Mouse (Mus musculus): ENCODE measurements around the gene Lrrc75b. TPM values are rescaled to one million over a fixed set of nuclear protein-coding genes. Genes with fewer than 3 reads are reported as not detected.

Gene Lrrc75b
- total and polyA plus RNA-seq, 2 experiments from 2014 or later = 0.83 to 2.9 TPM

- 0 out of 2 replicates have a peak, but pooled peaks cover 3% of the 10 kb centered on the region for H3K4me1 ChIP-seq (ENCODE audit: control insufficient read depth, insufficient read depth)
- no peak overlapping the region for H3K4me2 ChIP-seq (ENCODE audit: low read depth, low read length)
- H3K4me3 ChIP-seq (ENCODE audit: low read depth, low read length) = no peak overlapping the region
- H3K27ac ChIP-seq (ENCODE audit: low read depth) = no peak overlapping the region; the same call in 1 of the 2 replicates
- peaks cover 7% of the 10 kb centered on the region; the same call in 1 of the 2 replicates for H3K9me3 ChIP-seq (replicated peaks; ENCODE audit: control insufficient read depth, low read length)
- ATAC-seq (ENCODE audit: insufficient read depth, low read depth) (no peak), DNase-seq (ENCODE audit: low spot score) (peak; percentile 46)
- H3K27me3 ChIP-seq (ENCODE audit: control insufficient read depth, insufficient read depth, low read length) = no peaks in the 10 kb centered on the region
- TF ChIP-seq EP300 (IDR thresholded peaks at IDR 0.05; ENCODE audit: low read depth) (no peak), CTCF (IDR thresholded peaks at IDR 0.05; ENCODE audit: low read depth) (no peak)
- 49% methylated on average over 8 of the region's 8 CpGs for WGBS
- no peak overlapping the region for H3K9ac ChIP-seq (replicated peaks; ENCODE audit: low read depth, low read length)
- H3K36me3 ChIP-seq (replicated peaks; ENCODE audit: control insufficient read depth, insufficient read depth, low read length) = no peaks in the 10 kb centered on the region
Observed at GRCm38 (mm10) chr10:75595981-75596380, 35.9 kb upstream of the Lrrc75b start.

DNA sequence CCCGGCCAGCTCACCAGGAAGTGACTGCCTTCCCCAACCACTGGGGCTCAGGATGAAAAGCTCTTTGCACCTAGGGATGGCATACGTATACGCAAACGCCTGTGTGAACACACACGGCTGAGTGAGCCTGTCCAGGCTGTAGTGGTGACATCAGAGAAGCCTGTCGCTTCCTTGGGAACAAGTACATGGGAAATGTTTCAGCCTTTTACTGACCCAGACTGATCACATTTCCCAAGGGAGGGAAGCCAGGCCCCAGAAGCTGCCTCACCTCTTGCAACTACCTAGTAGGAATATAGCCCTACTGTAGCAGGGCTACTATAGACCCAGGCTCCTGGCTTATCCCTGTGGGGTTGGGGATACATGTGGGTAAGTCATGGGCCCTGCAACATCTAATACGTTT, 32.5 kb upstream of the Lrrc75b start:
- DNase-seq (ENCODE audit: low spot score) = no peak
- ATAC-seq (ENCODE audit: insufficient read depth, low read depth) = no peak

DNA sequence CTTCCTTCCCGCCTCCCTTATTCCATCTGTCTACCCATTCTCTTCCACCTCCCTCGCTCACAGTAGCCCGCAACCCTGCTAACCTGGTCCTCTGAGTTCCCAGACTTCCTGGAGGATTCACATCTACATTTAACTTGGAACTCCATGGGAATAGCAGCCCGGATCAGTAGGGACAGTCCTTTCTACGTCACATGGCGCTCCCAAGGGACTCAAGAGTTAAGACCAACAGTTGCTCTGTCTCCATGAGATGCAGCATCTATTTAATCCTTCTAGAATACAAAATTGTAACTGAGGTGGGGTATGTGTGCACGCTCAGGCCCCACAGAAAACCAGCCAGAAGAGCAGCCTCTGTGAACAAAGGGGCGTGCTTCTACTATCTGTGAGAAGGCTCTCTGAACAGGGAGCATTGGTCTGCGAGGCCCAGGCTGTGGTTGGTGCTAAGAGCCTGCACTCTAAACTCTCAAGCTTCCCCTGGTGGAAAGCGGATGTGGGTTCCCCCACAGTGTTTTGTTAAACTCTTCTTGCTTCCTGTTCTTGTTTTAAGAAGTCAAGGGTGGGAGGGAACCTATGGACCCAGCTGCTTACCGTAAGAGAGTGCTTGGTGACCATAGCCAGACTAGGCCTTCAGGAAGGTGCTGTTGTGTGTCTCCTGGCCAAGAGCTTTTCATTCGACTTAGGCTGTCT, 31.2 kb upstream of the Lrrc75b start:
- no peaks in the 10 kb centered on the region for H3K36me3 ChIP-seq (replicated peaks; ENCODE audit: control insufficient read depth, insufficient read depth, low read length)
- peak; percentile 44 for ATAC-seq (ENCODE audit: insufficient read depth, low read depth)

More for the DNA sequence above, 32.5 kb upstream of the Lrrc75b start:
- Histone ChIP-seq H3K4me1 (ENCODE audit: control insufficient read depth, insufficient read depth) (peaks cover 19% of the 10 kb centered on the region), H3K27ac (ENCODE audit: low read depth) (no peak overlapping the region; the same call in 1 of the 2 replicates), H3K9me3 (replicated peaks; ENCODE audit: control insufficient read depth, low read length) (peaks cover 5% of the 10 kb centered on the region; the same call in 1 of the 2 replicates), H3K4me2 (ENCODE audit: low read depth, low read length) (no peak overlapping the region), H3K36me3 (replicated peaks; ENCODE audit: control insufficient read depth, insufficient read depth, low read length) (no peaks in the 10 kb centered on the region), H3K4me3 (ENCODE audit: low read depth, low read length) (no peak overlapping the region), H3K9ac (replicated peaks; ENCODE audit: low read depth, low read length) (no peak overlapping the region), H3K27me3 (ENCODE audit: control insufficient read depth, insufficient read depth, low read length) (no peaks in the 10 kb centered on the region)
- TF ChIP-seq EP300 (IDR thresholded peaks at IDR 0.05; ENCODE audit: low read depth) = no peak
- TF ChIP-seq CTCF (IDR thresholded peaks at IDR 0.05; ENCODE audit: low read depth) = no peak
- WGBS = 62% methylated on average over 7 of the region's 7 CpGs

GRCm38 (mm10) chr10:75589651-75590050, 29.5 kb upstream of the Lrrc75b start:
- no peaks in the 10 kb centered on the region for H3K9me3 ChIP-seq (replicated peaks; ENCODE audit: control insufficient read depth, low read length)
- WGBS = 40% methylated on average over 16 of the region's 16 CpGs
- no peak for ATAC-seq (ENCODE audit: insufficient read depth, low read depth)
- TF ChIP-seq CTCF (IDR thresholded peaks at IDR 0.05; ENCODE audit: low read depth) = no peak
- no peak for TF ChIP-seq EP300 (IDR thresholded peaks at IDR 0.05; ENCODE audit: low read depth)
- H3K27me3 ChIP-seq (ENCODE audit: control insufficient read depth, insufficient read depth, low read length) = 0 out of 2 replicates have a peak, but pooled peaks cover 7% of the 10 kb centered on the region
- peak overlapping the region; percentile 45 for H3K9ac ChIP-seq (replicated peaks; ENCODE audit: low read depth, low read length)
- peak overlapping the region; percentile 38 for H3K4me3 ChIP-seq (ENCODE audit: low read depth, low read length)
- DNase-seq (ENCODE audit: low spot score) = peak; percentile 13
- H3K4me1 ChIP-seq (ENCODE audit: control insufficient read depth, insufficient read depth) = peaks cover 23% of the 10 kb centered on the region
- peak overlapping the region; percentile 81 for H3K27ac ChIP-seq (ENCODE audit: low read depth)
- peak overlapping the region; percentile 56 for H3K4me2 ChIP-seq (ENCODE audit: low read depth, low read length)
- no peaks in the 10 kb centered on the region for H3K36me3 ChIP-seq (replicated peaks; ENCODE audit: control insufficient read depth, insufficient read depth, low read length)

More for the DNA sequence above, 31.2 kb upstream of the Lrrc75b start:
- peak overlapping the region; percentile 56 for H3K4me2 ChIP-seq (ENCODE audit: low read depth, low read length)
- peaks cover 23% of the 10 kb centered on the region for H3K4me1 ChIP-seq (ENCODE audit: control insufficient read depth, insufficient read depth)
- H3K27ac ChIP-seq (ENCODE audit: low read depth) = peak overlapping the region; percentile 85
- WGBS = 55% methylated on average over 12 of the region's 12 CpGs
- H3K9ac ChIP-seq (replicated peaks; ENCODE audit: low read depth, low read length) = no peak overlapping the region
- DNase-seq (ENCODE audit: low spot score) = peak; percentile 77
- no peak overlapping the region for H3K4me3 ChIP-seq (ENCODE audit: low read depth, low read length)
- no peaks in the 10 kb centered on the region for H3K27me3 ChIP-seq (ENCODE audit: control insufficient read depth, insufficient read depth, low read length)
- H3K9me3 ChIP-seq (replicated peaks; ENCODE audit: control insufficient read depth, low read length) = no peaks in the 10 kb centered on the region
- TF ChIP-seq EP300 (IDR thresholded peaks at IDR 0.05; ENCODE audit: low read depth) (no peak), CTCF (IDR thresholded peaks at IDR 0.05; ENCODE audit: low read depth) (no peak)

DNA sequence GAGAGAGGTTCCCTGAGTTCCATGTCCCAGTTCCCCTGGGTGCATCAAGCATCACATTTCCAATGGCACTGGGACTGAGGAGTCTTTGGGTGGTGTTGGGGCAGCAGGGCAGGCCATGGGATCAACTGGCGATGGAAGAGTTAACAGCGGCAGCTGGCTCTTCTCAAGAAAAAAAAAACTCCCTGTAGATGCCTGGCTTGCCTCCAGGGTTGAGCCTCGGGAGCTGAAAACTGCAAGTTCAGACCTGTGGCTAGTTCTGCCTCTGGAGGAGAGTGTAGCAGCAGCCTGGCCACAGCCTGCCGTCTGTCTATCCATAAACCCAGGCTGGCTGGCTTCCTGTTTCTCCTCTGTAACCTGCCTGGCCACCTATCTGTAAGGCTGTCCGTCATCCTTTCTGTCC, 29.0 kb upstream of the Lrrc75b start, which contains the start of gene Ggt5:
TSS of gene Ggt5 (plus strand) at position 212 of the 400 bp plus-strand sequence.
- peak within 1 kb of the TSS; percentile 38 for H3K4me3 ChIP-seq (ENCODE audit: low read depth, low read length)
- DNase-seq (ENCODE audit: low spot score) = peak; percentile 71

More for the DNA sequence above, 29.0 kb upstream of the Lrrc75b start, which contains the start of gene Ggt5:
- Histone ChIP-seq H3K4me2 (ENCODE audit: low read depth, low read length) (peak within 1 kb of the TSS; percentile 56), H3K27ac (ENCODE audit: low read depth) (peak within 1 kb of the TSS; percentile 81), H3K27me3 (ENCODE audit: control insufficient read depth, insufficient read depth, low read length) (0 out of 2 replicates have a peak, but pooled peaks cover 7% of the 10 kb centered on the region), H3K36me3 (replicated peaks; ENCODE audit: control insufficient read depth, insufficient read depth, low read length) (no peaks in the 10 kb centered on the region), H3K4me1 (ENCODE audit: control insufficient read depth, insufficient read depth) (peaks cover 23% of the 10 kb centered on the region), H3K9ac (replicated peaks; ENCODE audit: low read depth, low read length) (peak within 1 kb of the TSS; percentile 45), H3K9me3 (replicated peaks; ENCODE audit: control insufficient read depth, low read length) (no peaks in the 10 kb centered on the region)
- no peak for ATAC-seq (ENCODE audit: insufficient read depth, low read depth)
- 18% methylated on average over 5 of the region's 5 CpGs for WGBS
- TF ChIP-seq EP300 (IDR thresholded peaks at IDR 0.05; ENCODE audit: low read depth) (no peak), CTCF (IDR thresholded peaks at IDR 0.05; ENCODE audit: low read depth) (no peak)

Measured in heart, postnatal 0 days (tissue).